Mouse (Mus musculus) liver (tissue): ENCODE measurements around the gene Plcg1.

Source experiments
- DNase-seq: peaks from one replicate; pipeline ENCODE4 v3.0.0-alpha.2; 2020; ENCODE audit warnings: mixed read lengths

The Plcg1 gene

DNA sequence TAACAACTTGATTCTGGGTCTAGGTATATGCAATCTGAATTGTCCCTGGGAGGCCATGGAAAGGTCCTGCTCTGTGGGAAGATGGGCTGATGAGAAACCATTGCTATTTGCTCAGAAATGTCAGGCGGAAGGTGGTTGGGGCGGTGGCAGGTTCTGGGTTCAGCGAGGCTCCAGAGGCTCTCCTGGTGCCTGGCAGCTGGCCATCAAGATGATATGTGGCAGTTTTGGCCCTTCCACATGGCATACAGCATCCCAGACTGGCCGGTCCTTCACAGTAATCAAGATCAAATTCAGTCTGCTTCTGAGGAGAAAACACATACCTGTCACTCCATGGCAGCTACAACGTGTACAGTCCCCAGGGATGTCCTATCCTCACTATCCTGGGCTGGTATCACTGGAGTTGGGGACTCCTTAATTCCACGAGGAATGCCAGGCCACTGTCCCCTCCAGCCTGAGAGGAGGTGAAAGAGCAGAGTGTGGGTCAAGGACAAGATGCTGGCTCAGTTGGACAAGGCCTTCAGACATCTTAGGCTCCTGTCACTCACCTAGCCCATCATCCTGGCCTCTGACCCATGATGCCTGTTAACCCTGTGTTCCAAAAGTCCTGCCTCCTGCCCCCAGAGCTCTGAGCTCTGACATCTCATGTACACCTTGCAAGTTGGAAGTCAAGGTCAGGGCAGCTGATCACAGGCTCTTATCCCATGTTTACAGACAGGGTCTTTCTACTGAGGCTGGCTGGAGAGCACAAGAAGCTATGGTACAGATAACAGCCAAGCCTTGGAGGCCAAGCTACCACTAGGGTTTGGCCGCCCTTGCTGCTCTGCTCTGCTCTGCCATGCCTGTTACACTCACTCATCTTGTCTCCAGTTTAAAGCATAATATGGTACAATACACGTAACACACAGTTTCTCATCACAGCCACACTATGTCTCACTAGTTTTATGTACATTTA, 40.5 kb downstream of the Plcg1 start:
- no peak for DNase-seq

DNA sequence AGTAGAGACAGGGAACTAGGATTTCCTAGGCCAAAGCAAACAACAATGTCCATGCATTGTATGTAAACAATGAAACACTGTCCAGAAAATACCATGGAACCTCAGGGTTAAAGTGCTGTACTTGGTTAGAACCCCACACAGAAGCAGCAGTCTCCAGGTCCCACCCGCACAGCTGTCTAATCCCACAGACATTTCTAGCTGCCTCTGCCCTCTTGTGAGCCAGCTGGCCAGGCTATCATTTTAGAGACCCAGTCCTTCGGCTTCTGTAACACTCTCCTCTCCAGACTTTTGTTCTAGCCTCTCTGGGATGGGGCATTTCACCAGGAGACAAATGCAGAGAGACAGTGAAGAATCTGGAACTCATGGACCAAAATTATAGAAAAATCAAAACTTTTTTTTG, 46.9 kb downstream of the Plcg1 start:
- no peak for DNase-seq

DNA sequence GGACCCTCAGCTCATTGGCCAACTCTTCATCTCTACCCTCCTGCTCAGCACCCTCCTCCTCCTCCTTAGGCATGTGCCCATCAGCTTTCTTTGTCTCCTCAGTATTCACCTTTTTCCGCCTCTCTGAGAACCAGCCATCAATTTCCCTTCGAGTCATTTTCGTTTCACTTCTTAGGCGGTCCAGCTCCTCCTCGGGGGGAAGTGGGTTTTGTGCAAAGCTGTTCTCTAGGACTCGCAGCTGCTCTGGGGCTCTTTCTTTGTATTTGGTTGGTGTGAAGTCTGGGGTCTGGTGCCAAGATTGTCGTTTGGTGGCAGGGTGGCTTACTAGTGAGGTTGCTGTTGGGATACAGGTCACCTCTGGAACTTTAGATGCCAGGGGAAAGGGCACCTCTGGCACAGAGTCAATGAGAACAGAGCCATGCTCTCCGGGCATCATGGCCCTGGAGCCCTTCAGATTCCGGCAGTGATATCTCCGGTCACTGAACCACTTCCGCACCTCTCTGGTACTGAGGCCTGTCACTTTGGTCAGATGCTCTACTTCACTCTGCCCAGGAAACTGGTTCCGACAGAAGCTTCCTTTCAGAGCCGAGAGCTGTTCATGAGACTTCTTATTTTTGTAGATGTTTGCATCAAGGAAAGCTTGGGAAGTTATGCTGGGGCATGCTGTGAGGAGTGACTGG, 49.2 kb downstream of the Plcg1 start:
- no peak for DNase-seq

DNA sequence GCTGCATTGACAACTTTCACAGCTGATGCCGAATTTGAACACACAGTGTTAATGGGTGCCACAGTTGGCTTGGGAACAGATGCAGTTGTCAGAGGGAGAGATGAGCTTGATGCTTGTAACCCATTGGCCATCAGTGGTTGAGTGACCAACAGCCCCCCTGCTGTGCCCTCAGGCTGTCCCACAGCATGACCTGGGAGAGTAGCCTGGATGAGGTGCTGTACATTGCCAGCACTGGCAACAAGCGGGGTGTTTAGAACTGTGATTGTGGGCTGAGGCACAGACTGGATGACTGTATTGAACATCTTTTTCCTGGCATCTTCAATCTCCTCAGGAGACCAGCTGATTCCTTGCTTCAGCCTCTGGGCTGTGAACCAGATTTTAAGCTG, 49.7 kb downstream of the Plcg1 start:
- no peak for DNase-seq

DNA sequence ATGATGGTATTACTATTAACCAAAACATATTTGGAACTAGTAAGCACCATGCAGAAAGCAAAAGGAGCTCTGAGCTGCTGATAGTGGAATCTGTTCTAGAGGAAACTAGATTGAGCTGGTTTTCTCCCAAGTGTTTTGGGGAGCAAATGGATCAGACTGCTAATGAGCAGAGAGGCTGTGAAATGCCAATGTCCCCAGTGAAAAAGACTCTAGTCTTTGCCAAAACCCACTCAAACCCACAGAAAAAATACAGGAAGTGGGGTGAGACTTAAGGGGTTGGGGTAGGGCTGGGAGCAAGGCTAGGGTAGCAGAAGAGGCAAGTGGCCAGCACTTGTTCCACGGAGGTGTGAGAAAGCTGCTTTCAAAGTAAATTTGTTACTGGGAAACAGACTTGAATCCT, 55.2 kb downstream of the Plcg1 start:
- DNase-seq: no peak

DNA sequence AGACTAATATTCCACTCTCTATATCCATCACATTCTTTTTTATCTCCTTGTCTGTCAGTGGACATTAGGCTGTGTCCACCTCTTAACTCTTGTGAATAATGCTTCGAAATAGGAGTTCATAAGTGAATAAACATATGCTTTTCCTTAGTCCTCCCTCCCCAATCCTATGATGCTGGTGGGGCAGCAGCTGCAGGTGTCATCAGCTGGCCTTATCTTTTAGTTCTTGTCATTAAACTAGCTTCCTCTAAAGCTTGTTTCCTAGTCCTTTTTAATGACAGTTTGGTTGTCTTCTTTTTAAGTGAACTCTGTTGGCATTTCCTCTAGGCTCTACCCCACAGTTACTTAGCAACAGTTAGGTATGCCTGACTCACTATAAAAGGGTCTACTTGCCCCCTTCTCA, 57.9 kb downstream of the Plcg1 start:
- DNase-seq: no peak

DNA sequence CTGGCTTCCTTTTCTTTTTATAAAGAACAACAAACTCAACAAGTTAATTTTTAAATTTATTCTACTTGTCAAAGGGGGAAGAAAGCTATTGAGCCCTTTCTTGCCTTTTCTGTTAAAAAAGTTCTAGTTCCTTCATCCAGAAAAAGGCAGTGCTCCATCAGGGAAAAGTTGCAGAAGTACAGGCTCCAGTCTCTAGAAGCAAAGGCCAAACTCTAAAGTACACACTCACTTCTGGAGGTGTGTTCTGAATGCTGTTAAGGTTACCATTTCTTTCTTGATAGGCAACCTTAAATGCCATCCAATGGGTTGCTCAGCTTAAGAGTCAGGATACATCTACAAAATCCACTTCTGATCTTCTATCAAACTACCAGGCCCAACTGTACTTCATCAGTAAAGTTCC, 58.6 kb downstream of the Plcg1 start:
- DNase-seq: no peak

DNA sequence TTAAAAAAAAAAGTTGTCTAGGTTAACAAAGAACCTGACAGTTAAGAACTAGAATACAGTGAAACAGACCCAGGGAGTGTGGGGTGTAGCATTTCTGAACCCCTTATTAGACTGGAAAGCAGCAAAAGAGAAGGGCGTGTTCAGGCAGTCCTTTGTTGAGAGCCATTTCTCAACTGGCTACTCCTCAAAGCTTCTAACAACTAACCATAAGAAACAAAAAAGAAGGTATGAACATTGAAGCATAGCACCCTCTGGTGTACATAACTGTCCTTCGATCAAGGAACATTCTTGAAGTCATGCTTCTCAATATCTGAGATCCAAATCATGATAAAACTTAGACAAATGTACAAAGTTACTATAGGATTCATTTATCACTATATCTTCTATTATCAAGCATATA, 62.0 kb downstream of the Plcg1 start:
- DNase-seq: no peak

DNA sequence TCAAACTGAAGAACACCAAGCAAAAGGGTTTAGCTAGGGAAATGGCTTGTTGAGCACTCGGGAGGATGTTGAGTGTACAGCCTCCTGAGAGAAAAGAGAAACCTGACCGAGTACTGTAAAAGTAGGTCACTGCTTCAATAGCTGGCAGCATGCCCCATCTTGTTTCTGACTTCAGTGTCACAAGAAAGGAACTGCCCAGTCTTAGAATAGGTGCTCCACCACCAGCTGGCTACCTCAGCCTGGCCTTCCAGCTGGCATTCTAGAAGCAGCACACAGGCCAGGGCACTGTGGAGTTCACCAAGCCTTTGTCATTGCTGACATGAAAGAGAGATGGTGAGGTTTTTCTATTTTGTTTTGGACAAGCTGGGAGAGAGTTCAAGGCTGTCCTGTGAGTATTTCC, 65.9 kb downstream of the Plcg1 start:
- DNase-seq: no peak

DNA sequence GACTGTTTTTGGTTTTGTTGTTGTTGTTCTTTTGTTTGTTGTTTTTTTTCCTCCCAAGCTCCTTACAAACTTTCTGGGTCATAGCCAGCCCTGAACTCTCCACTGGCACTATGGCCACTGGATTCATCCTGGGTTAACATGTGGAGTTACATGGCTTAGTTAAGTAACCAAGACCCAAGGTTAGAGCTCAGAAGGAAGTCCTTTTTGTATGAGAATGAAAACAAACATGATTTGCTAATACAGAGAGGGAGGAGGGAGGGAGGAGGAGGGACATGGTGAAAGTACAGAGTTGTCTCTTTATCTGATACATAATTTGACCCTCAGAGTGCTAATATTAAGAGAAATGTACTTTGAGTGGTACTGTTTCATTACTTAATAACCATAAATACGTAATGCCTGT, 67.1 kb downstream of the Plcg1 start:
- no peak for DNase-seq

DNA sequence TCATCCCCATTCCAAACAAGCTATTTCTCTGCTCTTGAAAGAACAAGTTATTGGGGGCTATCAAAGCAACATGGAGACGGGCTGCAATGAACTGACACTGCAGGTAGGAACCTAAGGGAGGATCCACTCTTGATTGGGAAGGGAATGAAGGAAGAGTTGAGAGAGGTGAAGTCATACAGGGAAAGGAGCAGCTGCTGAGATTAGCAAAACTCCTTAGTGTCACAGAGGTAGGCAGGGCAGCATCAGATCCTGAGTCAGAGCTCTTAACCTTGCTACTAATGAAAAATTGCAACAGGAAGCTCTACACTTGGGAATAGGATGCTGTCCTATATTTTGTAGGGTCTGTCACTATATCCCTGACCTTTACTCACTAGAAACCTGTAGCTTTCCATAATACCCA, 69.9 kb downstream of the Plcg1 start:
- no peak for DNase-seq

DNA sequence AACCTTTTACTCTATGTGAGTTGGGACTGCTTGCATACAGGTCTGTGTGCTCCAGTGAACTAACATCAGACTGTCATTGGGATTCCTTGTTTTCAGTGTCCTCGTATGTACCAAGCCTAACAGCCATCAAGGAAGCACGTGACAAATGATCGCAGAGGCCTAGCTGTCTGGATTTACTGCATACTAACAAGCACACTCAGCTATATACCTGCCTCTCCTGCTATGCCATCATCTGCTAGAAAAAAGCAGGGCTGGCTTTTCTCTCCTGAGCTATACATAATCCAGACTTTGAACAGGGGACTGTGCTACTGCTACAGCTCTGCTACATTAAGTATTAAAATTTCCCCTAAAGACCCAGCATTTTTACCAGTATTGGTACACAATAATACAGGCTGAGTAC, 71.2 kb downstream of the Plcg1 start:
- no peak for DNase-seq

DNA sequence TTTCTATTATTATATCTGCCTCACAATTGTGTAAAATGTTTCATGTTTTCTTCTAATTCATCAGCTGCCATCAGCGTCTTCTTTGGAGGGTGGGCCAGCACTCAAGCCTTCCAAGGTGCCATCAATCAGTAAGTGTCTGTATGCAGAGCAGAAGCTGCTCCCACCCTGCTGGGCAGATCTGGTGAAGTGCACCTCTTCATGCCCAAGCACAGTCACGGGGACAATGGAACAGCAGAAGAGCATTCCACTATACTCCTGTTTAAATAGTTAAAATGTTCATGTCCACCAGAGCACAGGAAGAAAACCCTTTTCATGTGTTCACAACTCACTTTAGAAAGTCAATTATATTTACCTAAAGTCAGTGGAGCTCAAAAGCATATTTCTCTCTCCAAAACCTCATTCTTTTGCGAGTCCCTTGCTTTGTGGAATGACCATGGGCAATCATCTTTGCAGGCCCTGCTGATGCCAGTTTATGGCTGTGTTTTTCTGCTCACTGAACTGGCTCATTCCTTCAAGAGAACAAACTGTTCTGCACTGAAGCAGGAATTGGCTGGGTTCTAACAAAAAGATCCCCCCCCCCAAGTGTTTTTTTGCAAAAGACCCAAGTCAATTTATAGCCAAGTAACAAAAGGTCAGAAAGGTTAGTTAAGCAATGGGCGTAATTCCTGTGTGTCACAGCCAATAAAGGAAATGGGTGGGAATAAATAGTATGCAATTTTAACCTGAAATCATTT, 73.9 kb downstream of the Plcg1 start:
- no peak for DNase-seq

DNA sequence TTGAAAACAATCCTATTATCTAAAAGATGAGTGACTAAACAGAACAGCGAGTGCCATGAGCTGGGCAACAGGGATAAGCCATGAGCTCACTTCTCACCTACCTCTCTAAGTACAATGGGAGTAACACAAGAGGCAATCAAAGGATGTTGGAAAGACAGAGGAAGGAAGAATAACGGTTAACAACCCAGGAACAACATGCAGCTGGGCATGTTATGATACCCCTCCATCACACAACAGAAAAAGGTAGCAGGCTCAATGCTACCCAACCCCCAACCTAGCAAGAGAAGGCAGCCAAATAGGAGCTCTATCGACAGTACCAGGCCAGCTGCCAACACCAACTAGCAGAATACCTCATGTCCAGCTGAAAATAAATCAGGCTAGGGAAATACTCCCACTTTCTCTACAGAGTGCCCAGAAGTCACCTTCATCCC, 75.0 kb downstream of the Plcg1 start:
- no peak for DNase-seq

DNA sequence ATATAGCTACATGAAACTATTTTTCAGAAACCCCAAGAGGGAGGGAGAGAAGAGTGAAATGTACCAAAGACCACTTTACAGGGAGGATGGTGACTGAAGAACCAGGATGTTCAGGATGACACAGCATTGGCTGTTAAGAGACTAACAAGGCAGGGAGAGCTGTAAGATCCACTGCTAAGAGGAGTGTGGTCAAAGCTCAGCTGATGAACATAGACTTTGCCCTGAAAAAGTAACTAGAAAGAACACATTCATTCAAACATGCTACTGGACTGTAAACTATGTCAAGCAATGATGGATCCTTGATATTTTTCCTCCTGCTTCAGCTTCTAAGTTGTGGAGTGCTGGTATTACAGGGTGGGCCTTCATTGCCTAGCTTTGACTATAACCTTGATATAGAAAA, 79.3 kb downstream of the Plcg1 start:
- DNase-seq: no peak

DNA sequence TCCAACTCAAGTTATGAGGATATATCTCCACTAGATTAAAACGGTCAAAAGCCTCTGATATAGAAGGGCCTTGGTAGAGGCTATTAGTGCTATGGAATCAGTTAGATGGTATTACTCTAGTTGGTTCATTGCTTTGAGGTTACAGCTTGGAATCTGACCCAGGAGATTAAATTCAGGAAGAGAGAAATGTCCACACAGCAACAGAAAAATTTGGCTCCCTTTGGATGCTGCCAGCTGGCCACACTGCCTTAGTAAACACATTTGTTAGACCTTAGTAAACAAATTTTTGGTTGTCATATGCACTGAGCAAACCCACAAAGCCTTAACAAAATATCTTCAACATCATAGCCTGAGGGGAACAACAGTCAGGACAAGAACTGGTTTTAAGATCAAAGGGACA, 79.7 kb downstream of the Plcg1 start:
- DNase-seq: no peak
